Mouse (Mus musculus): ENCODE measurements around the gene Orai2. TPM values are rescaled to one million over a fixed set of nuclear protein-coding genes. Genes with fewer than 3 reads are reported as not detected.
"Not testable (repeated sequence)": the region's sequence is repeated elsewhere in the genome, so short reads cannot be mapped to it uniquely, and the experiment has no call there.

Orai2 gene
- total RNA-seq, 2 experiments from 2014 or later, result 2.9 to 7.5 TPM

DNA sequence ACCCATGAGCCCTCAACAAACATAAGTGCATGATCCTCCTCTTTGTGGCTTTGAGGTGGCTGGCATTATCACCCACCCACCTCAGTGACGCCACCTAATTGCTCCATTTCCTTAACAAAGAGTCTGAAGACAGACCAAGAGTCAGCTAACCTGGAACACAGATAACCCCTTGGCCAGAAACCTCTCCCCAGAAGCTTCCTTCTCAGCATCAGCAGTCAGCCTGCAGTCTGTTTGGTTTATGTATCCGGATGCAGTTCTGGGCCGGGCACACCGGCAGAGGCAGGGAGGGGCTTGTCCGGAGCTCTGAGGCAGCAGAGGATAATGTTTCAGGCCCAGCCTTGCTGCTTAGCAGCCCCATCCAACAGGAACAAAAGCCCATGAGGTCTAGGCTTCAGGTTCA lies 9.1 kb upstream of the Orai2 start:
- ATAC-seq (replicated peaks; ENCODE audit: low FRiP score, poor library complexity, severe bottlenecking), result no peak

- ATAC-seq (replicated peaks; ENCODE audit: low FRiP score, poor library complexity, severe bottlenecking), result no peak
Observed at GRCm38 (mm10) chr5:136173606-136174463, 3.3 kb upstream of the Orai2 start.

- ATAC-seq (replicated peaks; ENCODE audit: low FRiP score, poor library complexity, severe bottlenecking), result no peak
Observed at GRCm38 (mm10) chr5:136172939-136173338, 2.4 kb upstream of the Orai2 start.

- ATAC-seq (replicated peaks; ENCODE audit: low FRiP score, poor library complexity, severe bottlenecking), result no peak
Observed at GRCm38 (mm10) chr5:136171363-136172341, 1.1 kb upstream of the Orai2 start.

DNA sequence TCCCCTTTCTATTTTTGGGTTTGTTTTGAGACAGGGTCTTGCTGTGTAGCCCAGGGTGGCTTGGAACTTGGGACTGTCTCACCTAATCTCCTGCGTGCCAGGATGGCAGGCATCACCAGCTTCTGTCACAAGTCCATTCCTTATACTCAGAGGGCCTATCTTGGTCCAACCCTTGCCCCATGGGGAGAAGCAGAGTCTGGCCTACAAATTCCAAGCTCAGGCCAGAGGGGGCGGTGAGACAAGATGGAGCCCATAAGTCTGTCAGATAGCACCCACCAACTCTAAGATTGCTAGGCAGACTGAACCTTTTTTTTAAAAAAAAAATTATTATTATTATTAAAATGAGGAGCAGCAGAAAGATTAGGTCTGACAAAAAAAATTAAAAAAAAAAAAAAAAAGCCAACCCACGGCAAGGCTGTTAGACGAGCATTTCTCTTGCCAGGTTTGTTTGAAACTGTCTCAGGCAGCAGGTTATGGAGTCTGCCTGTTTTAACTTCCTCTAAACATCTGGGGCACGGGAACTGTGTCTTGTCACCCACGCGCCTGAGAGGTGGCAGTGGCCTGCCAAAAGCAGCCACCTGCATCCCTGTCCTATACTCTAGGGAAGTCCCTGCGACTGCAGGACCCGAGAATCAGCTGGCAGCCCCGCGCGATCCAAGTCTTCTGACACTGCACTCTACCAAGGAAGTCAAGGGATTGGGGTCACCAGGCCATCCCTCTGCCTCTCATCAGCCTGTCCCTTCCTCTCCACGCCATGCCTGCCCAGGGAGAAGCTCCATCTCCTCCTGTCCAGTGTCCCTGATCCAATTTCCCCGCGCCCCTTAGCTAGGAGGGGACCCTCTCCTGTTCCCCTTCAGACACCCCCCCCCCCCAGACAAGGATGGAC lies 644 bp downstream of the Orai2 start:
- no peak for ATAC-seq (replicated peaks; ENCODE audit: low FRiP score, poor library complexity, severe bottlenecking)

DNA sequence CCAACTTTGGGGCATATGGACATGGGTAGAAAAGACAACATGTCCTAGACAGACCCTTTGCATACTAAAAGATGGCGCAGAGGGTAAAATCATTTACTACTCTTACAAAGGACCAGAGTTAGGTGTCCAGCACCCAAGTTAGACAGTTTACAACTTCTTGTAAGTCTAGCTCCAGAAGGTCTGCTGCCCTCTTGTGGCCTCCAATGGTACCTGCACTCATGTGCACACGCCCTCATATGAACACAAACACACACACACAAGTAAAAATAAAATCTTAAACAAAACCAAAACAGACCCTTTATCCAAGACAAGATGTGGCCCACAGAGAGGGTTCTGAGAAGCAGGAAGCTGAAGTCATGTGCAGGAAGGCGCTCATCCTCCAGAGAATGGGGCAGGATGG lies 2.4 kb downstream of the Orai2 start:
- no peak for ATAC-seq (replicated peaks; ENCODE audit: low FRiP score, poor library complexity, severe bottlenecking)

DNA sequence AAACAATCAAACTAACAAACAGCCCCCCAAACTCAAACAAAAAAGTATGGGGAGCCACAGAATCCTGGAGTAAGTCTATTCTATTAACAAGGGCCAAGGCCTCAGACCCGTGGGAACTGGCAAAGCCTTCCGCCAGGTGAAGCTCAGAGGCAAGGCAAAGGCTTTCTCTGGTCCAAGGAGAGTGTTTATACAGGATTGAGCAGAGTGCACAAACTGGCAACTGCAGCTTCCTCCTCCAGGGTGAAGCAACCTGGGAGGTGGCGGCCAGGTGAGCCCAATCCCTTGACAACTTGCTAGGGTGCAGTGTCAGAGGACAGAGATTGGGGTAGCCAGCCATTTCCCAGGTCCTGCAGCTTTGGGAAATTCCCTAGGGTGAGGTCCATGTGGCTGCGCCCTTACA lies 3.2 kb downstream of the Orai2 start:
- ATAC-seq (replicated peaks; ENCODE audit: low FRiP score, poor library complexity, severe bottlenecking), result no peak

DNA sequence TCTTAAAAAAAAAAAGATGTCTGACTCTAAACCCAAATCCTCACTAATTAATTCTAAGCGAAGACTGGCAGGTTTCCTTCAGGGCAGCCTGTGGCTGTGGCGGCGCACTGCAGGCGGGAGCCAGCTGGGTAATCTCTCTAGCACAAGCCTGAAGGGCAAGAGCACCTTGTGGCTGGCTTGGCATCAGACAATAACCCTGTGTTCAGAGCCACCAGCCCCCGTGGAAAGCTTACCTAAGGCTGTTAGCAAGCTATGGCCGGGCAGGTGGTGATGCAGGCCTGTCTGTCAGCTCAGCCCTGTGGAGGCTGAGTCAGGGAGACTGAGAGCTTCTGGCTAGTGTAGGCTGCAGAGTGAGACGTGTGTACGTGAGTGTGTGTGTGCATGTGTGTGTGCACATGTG lies 5.3 kb downstream of the Orai2 start:
- ATAC-seq (replicated peaks; ENCODE audit: low FRiP score, poor library complexity, severe bottlenecking), result no peak

GRCm38 (mm10) chr5:136163807-136164474 lies 6.6 kb downstream of the Orai2 start:
- no peak for ATAC-seq (replicated peaks; ENCODE audit: low FRiP score, poor library complexity, severe bottlenecking)

- ATAC-seq (replicated peaks; ENCODE audit: low FRiP score, poor library complexity, severe bottlenecking), result not testable (repeated sequence)
Observed at GRCm38 (mm10) chr5:136160084-136160483, 10.4 kb downstream of the Orai2 start.

GRCm38 (mm10) chr5:136155399-136155798 lies 15.1 kb downstream of the Orai2 start:
- ATAC-seq (replicated peaks; ENCODE audit: low FRiP score, poor library complexity, severe bottlenecking), result no peak

DNA sequence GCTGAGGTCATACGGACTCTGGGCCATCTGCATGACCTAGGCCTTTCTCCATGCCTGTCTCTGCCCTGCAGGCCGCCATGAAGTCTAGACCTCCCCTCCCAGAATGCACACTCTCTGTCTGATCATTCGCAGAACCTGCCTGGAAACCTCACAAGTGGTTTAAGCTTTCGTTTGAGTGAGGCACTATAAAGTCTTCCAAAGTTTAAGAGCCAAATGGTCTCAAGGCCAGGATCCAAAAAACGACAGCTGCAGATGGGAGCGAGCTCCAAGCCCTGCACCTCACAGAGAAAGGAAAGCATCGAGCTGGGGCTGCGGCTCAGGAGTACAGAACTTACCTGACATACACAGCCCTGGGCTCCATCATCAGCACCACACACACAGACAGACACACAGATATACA lies 18.1 kb downstream of the Orai2 start:
- no peak for ATAC-seq (replicated peaks; ENCODE audit: low FRiP score, poor library complexity, severe bottlenecking)

- ATAC-seq (replicated peaks; ENCODE audit: low FRiP score, poor library complexity, severe bottlenecking), result not testable (repeated sequence)
Observed at GRCm38 (mm10) chr5:136149134-136149576, 21.4 kb downstream of the Orai2 start.

- ATAC-seq (replicated peaks; ENCODE audit: low FRiP score, poor library complexity, severe bottlenecking), result no peak
Observed at GRCm38 (mm10) chr5:136147704-136148103, 22.8 kb downstream of the Orai2 start.

GRCm38 (mm10) chr5:136146936-136147335 lies 23.6 kb downstream of the Orai2 start:
- no peak for ATAC-seq (replicated peaks; ENCODE audit: low FRiP score, poor library complexity, severe bottlenecking)

DNA sequence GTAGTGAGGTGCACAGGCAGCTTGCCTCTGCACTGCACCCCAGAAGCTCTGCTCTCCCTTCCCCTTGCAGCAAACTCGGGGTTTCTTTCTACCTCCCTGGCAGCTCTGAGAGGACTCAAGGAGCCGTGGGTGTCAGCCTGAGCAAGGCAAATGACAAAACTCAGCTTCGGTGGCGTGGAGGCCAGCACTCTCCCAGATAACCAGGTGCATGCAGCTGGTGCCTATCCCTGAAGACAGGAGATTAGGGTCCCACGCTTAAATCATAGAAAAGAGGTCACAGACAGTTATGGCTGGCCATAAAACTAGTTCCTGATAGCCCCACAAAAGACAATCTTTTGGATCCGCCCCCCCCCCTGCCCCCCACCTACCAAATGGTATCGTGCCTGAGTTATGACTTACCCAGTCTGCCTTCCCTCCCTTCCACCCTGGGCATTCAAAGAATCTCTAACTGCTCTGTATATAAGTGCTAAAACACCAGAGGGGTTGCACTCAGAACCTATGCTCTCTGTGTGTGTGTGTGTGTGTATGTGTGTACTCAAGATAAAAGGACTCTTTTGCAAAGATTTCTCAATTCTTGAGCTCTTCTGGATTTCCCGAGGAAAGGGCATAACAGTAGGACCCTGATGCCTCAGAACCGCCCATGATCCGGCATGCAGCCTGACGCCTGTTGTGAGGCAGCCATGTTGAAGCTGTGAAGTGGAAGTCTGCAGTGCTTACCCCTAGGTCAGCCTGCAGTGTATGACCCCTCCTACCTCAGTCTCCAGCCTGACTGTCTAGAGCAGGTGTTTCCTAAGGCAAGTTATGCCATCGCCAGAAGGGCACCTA lies 25.7 kb downstream of the Orai2 start:
- ATAC-seq (replicated peaks; ENCODE audit: low FRiP score, poor library complexity, severe bottlenecking), result no peak

GRCm38 (mm10) chr5:136143161-136143755 lies 27.3 kb downstream of the Orai2 start:
- no peak for ATAC-seq (replicated peaks; ENCODE audit: low FRiP score, poor library complexity, severe bottlenecking)

DNA sequence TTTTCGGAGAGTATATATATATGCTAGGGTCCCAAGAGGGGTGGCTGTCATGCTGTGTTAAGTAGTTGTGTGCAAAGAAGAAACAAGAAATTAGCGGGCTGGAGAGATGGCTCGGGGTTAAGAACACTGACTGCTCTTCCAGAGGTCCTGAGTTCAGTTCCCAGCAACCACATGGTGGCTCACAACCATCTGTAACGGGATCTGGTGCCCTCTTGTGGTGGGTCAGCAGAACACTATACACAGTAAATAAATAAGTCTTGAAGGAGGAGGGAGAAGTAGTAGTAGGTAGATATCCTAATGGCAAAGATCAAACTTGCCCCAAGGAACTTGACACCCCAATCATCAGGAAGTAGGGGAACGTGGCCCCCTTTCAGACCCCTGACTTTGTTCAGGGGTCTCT lies 27.8 kb downstream of the Orai2 start:
- ATAC-seq (replicated peaks; ENCODE audit: low FRiP score, poor library complexity, severe bottlenecking), result no peak

Data from erythroid progenitor cell, adult 5-6 weeks (primary cell).